Mouse (Mus musculus) CH12F3 (cell line): ENCODE results near the gene Tbc1d22a.
"Not testable (repeated sequence)": the region's sequence is repeated elsewhere in the genome, so short reads cannot be mapped to it uniquely, and the experiment has no call there.

Experiments used
- in situ Hi-C: fragments of 300-500 bp; cut with MboI; formaldehyde crosslinking; loops from 2 replicates; pipeline ENCODE4 v1.14.3; 2020; ENCODE audit warnings: low sequenced_read_pairs

The Tbc1d22a gene

DNA sequence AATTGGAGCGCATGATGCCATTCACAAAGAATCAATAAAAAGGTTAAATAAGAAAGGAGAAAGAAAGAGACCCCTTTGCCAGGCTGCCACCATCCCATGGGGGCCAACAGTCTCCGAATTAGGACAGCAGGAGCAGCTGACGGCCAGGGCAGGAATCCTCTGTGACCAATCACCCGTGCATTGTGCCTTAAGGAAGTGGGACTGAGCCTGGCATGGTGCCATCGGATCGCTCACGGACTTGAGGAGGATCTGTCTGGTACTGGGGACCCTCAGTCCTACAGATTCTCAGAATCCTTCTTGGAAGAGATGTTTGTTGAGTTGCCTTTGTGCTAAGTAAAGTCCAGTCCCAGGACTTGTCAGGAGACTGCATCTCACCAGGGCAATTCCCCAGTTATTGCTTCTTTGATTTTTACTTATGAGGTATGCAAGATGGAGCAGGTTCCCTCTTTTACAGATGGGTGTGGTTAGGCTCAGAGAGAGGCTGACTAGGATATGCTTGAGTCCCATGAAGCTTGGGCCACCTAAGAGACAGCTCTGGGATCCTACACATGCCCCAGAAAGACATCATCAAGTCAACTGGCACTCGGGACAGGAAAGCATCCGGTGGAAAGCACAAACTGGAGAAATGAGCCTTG is 12.4 kb upstream of the Tbc1d22a start:
- in situ Hi-C loops, result no loop called here

DNA sequence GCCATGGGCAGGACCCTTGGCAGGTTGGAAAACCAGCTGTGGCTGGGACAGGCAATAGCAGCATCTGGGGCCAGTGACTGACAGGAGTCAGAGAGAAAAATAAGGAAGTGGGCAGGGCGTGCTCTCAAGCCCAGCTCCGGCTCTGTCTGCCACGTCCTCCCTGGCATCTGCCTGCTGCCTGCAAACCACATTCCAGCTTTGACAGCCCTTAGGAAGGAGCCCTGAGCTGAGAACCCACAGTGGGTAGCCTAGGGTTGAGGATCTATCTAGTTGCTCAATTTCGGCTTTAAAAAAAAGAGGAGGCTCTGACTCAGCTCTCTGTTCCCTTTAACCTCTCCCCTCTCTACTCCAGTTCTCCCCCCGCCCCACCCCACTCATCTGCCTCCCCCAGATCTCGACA is 11.6 kb upstream of the Tbc1d22a start:
- in situ Hi-C loops, result no loop called here

DNA sequence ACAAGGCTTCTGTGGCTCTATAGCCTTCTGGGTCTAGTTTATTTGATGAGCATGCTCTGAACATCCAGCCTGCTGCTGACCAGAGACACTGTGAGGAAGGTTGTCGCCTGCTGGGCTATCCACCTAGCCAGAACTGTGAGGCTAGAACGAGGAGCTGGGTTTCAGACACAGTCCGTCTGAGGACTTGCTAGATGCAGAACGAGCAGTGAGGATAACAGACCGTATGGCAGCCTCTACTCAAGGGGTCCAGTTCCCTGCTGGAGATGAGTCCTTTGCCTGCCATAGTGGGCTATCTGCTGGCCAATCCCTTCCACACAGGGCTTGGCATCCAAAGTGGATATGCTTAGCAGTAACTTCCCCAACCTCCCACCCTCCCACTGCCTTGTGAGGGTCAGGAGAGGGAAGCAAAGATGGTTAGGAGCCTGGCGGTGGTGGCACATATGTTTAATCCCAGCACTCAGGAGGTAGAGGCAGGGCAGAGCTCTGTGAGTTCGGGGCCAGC is 10.9 kb upstream of the Tbc1d22a start:
- in situ Hi-C loops, result no loop called here

DNA sequence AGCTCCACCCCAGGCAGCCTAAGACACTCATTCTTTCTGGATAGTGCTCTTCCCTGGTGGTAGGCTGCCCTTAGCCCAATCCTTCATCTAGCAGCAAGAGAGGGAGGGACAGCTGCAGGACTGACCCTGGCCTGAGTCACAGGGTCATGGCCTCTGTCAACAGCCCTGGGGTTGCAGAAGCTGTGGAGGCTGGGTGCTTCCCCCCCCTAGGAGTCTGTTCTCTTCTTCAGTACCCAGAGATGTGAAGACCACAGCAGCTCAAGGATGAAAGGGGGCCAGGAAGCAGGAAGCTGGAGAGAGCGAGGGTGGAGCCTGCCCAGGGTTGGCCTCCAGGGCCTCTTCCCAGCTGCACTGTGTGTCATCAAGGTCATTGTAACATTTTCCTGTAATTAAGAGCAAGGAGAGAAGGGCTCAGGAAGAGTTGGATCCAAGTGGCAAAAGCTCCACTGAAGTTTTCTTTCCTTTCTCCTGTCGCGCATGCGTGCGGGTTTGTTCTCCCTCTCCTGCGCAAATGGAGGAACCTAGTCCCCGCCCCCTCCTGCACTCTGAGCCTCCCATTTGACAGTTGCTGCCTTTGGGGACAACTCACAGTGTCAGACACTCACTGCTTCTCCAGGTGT is 10.2 kb upstream of the Tbc1d22a start:
- in situ Hi-C loops, result no loop called here

DNA sequence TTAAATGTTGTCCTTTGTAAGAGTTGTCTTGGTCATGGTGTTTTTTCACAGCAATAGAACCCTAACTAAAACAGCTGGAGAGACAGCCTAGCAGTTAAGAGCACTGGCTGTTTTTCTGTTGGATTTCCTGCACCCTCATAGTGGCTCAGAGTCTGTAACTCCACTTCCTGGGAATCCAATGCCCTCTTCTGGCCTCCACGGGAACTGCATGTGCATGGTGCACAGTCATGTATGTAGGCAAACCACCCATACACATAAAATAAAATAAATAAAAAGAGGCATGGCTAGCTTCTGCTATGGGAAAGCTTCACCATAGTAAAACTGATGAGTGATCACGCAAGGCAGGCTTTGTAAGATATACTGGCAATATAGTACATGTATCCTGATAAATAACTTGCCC is 9.0 kb upstream of the Tbc1d22a start:
- in situ Hi-C loops, result no loop called here

DNA sequence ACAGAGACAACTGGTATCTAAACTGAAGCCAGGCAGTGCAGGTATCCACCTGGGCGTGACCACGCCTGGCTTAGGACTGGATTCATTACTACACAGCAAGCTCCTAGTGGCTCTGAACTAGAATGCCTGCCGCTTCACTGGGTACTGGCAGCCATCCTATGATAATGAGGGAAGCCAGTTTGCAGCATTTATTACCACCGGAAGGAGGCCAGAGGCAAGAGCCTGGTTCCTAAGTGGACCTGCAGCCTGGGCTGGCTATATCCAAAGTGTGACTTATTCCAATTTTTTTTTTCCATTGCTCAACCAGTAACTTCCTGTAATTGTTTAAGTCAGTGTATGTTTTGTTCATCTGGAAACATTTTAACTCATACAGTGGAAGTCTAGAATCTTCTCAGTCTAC is 7.9 kb upstream of the Tbc1d22a start:
- in situ Hi-C loops, result no loop called here

DNA sequence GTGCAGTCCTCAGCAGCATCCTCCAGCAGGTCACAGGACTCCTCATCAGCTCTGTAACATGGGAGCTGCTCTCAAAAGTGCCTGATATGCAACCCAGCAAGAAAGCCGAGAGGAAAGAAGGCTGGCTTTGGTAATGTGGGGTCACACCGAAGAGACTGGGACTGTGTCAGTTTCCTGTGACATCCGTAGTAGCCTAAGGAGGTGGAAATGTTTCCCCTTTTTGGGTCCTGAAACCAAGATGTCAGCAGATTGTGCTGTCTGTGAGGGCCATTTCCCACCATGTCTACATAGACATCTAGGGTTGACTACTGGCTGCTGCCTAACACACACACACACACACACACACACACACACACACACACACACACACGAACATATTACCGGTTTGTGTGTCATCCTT is 2.1 kb upstream of the Tbc1d22a start:
- in situ Hi-C loops, result not testable (repeated sequence)

DNA sequence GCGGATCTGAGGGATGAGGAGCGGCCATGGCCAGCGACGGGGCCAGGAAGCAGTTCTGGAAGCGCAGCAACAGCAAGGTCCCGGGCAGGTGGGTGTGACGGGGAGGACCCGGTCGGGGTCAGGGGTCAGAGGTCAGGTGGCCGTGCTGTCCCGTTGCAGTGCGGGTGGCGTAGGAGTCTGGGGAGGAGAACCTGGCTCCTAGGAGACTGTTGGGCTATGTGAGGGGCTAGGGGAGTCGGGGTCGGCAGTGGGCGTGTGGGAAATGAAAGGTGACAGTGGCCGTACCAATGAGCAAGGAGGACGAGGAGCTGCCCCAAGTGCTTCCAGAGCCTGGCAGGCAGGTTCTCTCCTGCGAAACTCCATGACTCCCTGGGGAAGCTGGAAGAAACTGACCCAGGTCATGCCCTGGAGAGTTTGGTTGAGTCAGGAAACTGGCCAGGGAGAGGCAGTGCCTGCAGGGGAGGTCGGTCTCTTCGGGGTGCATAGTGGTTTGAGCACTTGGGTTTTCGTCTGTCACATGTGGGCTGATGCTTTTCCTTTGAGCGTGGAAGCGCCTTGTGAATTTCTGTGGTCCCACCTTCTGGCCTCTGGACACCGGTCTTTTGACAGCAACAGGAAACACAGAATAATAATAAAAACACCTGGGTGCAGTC is 416 bp downstream of the Tbc1d22a start:
- in situ Hi-C loops, result no loop called here

DNA sequence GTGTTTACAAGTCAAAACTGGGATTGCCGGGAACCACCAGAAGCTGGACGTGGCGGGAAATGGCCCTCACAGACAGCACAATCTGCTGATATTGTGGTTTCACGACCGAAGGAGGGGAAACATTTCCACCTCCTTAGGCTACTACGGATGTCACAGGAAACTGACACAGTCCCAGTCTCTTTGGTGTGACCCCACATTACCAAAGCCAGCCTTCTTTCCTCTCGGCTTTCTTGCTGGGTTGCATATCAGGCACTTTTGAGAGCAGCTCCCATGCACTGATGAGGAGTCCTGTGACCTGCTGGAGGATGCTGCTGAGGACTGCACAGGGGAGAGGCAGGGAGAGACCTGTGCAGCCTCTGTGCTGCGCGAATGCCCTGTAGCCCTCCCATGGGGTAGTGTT is 2.4 kb downstream of the Tbc1d22a start:
- in situ Hi-C loops, result not testable (repeated sequence)

DNA sequence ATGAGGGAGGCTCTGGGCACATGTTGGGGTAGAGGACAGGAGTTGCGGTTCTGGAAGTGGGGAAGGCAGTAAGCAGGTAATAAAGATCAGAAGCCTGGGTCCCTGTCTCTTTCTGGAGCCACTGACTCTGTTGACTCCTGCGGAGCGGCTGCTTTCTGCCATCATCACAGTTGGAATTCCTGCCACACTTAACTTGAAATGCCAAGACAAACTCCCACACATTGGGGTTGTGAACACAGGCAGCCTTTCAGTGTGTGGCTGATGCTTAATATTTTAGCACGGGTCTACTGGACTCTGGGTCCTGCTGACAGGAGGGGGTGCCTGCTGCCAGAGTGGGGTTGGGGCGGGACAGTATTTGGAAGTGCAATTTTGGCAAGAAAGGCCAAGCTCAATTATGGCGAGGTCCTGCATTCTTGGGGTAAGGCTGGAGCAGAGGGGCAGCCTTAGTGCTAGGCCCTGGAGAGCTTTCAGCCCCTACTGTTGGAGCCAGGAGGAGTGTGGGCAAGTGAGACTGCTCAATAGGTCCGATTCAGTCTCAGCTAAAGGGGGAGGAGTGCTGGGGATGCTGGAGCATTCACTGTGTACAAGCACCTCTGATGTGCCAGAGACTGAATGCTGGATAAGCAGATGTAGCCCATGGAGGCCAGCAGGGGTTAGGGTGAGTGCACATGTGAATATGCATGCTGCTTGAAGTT is 5.4 kb downstream of the Tbc1d22a start:
- in situ Hi-C loops, result no loop called here

DNA sequence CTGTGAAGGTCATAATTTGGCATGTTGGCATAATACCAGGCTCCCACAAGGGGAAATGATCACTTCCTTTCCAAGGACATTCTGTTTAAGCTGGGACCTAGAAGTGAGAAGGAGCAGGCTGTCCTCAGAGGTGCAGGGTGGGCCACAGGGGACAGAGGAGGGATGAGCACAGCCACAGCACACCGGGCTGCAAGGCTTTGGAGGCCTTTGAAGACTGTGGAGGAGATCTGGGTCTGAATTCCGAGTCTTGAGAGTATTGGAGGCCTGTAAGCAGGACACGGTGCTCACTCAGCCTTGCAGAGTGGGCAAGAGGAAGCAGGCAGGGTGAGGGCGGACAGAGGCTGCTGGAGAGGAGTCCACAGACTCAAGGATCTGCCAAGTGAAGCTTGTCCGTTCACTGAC is 6.0 kb downstream of the Tbc1d22a start:
- in situ Hi-C loops, result no loop called here

DNA sequence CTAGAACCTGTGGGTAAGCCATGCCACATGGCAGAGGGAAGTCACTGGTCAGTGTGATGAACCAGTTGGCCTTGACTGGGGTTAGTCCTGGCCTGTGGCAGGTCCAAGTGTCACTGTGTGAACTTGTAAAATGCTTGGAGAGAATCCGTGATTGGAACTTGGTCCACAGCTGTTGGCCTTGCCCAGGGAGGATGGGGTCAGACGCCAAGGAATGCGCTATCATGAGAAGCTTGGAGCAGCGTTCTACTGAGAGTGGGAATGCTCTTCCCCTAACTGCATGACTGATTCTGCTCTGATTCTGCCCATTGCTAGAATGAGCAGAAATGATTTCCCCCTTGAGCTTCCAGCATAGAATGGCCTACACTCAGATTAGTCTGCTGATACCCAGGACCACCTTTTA is 6.5 kb downstream of the Tbc1d22a start:
- in situ Hi-C loops, result no loop called here

DNA sequence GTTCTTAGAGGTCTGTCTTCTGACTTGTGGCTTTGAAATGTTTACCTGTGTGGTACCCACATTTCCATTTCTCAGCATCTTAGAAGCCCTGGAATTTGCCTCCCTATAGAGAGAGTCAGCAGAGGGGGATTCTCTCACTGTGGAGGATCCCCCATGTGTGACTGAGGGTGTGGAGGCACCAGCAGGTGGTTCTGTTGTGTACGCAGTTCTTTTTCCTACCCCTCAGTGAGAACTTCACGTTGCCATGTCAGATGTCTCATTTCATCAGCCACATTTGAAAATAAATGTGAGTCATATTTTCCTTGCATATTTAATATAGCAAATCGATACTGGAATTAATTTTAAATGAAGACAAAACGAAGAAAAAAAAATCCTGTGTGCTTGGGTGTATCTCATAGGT is 7.1 kb downstream of the Tbc1d22a start:
- in situ Hi-C loops, result no loop called here

DNA sequence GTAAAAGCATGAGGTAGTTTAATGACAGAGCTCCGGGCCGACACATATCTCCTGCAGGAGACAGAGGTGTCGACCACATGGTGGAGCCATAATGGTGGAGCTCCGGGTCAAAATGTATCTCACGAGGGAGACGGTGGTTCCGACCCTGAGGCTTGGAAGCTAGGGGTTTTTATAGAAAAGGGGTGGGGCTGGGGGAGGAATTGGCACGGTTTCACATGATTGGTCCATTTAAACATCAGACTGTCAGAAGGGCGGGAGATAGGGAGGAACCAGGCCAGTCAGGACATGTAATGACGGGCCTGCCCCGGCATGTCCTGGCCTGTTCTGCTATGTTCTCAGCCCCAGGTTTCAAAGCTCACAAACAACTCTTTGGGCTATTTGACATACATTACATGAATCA is 7.6 kb downstream of the Tbc1d22a start:
- in situ Hi-C loops, result not testable (repeated sequence)

DNA sequence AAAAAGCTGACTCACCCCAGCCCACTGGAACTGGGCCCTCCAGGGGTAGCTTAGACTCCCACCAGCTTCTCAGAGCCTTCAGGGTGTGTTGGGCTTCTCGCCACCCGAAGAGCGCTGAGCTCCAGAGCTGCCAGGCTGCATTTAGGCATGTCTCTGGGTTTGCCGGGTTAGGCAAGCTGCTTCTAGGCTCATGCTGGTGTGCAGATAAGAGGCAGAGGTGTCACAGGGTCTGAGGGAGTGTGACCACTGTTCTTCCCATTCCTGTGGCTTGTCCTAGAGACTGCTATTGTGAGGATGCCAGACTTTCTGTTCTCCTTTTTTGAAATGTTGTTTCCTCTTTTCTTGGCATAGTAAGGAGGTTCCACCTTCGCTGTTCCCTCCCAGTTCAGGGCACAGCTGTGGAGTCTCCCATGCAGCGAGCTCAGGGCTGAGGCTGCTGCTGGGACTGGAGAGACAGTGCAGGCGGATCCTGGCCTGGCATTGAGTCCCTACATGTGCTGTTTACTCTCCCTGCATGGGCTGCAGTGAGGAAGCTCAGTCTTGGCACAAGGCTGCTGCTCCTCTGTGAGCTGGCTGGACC is 10.8 kb downstream of the Tbc1d22a start:
- in situ Hi-C loops, result loop anchor here (25.0 kb wide), 1 partner anchor 337 kb away; no protein-coding TSS in a partner anchor

DNA sequence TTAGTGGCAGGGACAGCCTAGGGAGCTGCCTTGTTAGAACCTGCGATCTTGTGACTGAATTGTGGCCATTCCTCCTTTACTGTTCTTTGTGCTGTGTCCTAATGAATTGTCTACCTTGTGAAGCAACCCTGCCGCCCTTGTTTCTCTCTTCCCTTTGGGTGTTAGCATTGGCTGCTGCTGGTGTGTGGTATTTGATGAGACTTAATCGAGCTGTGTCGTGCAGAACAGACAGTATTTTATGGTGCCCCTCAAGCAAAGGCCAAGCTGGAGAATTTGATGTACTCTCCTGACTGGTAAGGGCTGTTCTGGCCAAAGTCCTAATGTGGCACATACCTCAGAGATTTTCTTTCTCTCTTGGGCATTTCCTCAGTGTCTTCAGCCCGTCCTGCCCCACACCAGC is 12.0 kb downstream of the Tbc1d22a start:
- in situ Hi-C loops, result loop anchor here (25.0 kb wide), 1 partner anchor 336 kb away; no protein-coding TSS in a partner anchor

DNA sequence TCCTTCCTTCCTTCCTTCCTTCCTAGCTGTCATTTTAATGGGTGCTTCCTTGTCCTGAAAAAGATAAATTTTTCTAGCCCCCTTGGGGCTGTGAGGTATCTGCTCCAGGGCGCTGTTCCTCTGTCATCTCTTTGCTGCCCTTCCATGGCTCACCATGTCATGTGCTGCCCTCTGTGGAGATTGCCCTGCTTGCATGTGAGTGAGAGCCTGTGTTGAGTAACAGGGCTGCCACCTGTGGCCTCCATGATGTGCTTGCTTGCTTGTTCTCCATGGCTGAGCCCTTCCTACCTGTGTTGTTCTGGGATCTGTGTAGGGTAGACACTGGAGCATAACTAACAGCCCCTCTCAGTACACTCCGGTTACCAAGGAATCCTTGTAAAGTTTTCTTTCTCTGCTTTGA is 12.7 kb downstream of the Tbc1d22a start:
- in situ Hi-C loops, result loop anchor here (25.0 kb wide), 1 partner anchor 335 kb away; no protein-coding TSS in a partner anchor

DNA sequence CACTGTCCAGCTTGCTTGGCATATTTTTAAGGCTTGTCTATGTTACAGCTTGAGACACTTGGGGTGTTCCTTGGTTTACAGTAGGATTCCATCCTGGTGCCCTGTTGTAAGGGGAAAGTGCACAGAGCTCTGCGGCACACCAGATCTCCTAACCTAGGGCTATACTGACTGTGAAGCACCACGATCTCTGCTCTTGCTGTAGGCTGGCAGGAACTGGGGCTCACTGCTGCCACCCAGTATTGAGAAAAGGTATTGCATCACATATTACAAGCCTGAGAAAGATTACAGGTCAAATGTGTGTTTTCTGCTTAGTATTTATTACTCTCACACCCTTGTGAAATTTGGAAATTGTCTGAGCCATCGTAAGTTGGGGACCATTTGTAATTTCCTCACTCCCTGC is 13.9 kb downstream of the Tbc1d22a start:
- in situ Hi-C loops, result loop anchor here (25.0 kb wide), 1 partner anchor 334 kb away; no protein-coding TSS in a partner anchor

DNA sequence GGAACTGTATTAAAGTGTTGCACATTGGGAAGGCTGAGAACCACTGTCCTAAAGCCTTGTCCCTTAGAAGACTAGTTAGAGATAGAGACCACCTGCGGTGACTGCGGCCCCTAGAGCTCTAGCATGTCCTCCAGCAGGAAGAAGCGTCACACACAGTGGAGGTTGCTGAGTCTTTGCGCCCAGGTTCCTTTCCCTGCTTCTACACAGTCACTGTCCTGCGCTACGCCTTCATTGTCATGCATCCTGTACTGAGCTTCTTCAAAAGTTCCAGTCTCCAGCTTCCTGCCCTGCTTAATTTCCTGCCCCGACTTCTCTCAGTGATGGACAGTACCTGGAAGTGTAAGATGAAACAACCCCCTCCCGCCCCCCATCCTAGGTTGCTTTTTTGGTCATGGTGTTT is 14.8 kb downstream of the Tbc1d22a start:
- in situ Hi-C loops, result loop anchor here (25.0 kb wide), 1 partner anchor 333 kb away; no protein-coding TSS in a partner anchor

DNA sequence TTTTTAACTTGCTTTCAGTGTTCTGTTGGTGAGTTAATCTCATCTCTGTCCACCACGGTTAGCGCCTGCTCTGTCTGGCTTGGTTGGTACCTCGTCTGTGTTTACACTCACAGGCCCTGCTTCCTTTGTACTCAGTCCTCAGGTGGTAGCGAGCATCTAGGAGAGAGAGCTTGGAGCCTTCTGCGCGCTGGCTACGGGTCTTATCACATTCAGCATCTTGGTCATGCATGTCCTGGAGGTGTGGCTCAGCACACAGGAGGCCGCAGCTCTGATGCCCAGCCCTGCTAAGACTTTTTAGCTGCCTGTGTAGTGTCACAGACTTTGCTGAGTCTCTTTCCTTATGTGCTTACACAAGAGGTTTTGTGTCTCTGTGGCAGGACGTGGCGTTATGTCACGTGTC is 15.4 kb downstream of the Tbc1d22a start:
- in situ Hi-C loops, result loop anchor here (25.0 kb wide), 1 partner anchor 333 kb away; no protein-coding TSS in a partner anchor

DNA sequence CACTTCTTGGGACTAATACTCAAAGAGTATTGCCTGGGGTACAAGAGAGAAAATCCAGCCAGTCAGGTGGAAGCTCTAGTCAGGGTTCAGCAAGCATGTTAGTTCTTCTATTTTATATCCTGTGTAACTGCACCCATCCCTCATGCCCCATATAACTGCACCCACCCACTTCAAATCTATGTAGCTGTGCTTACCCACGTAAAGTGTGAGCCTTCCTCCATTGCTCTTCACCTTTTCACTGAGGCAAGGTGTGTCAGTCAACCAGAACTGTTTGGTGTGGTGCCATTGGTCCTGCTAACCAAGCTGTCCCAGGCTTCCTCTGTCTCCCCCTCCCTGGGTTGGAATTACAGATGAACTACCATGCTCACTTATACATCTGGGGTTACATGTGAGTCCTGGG is 16.9 kb downstream of the Tbc1d22a start:
- in situ Hi-C loops, result loop anchor here (25.0 kb wide), 1 partner anchor 331 kb away; no protein-coding TSS in a partner anchor
